Mouse (Mus musculus) liver, adult (tissue): ENCODE results near the gene Fam168a.

Experiments used
- GATA4 ChIP-seq: IDR thresholded peaks from 2 replicates; pipeline ENCODE4 v1.6.1; 2014; ENCODE audit warnings: mild to moderate bottlenecking, low read length; ENCODE audit not compliant: insufficient replicate concordance

The Fam168a gene

GRCm38 (mm10) chr7:100685061-100686030 lies 21.1 kb upstream of the Fam168a start:
- no peak for TF ChIP-seq GATA4

- no peak for TF ChIP-seq GATA4
Measured at GRCm38 (mm10) chr7:100688471-100688870, 18.0 kb upstream of the Fam168a start.

GRCm38 (mm10) chr7:100693199-100693598 lies 13.2 kb upstream of the Fam168a start:
- no peak for TF ChIP-seq GATA4

GRCm38 (mm10) chr7:100699771-100700770 lies 6.4 kb upstream of the Fam168a start:
- TF ChIP-seq GATA4: no peak

- no peak for TF ChIP-seq GATA4
Measured at GRCm38 (mm10) chr7:100706883-100707480, 547 bp downstream of the Fam168a start.

GRCm38 (mm10) chr7:100718741-100719140 lies 12.3 kb downstream of the Fam168a start:
- TF ChIP-seq GATA4: no peak

GRCm38 (mm10) chr7:100722268-100722667 lies 15.8 kb downstream of the Fam168a start:
- TF ChIP-seq GATA4: no peak

- no peak for TF ChIP-seq GATA4
Measured at GRCm38 (mm10) chr7:100723453-100724294, 17.2 kb downstream of the Fam168a start.

- TF ChIP-seq GATA4: no peak
Measured at GRCm38 (mm10) chr7:100727538-100728085, 21.2 kb downstream of the Fam168a start.

- TF ChIP-seq GATA4: no peak
Measured at GRCm38 (mm10) chr7:100729778-100730177, 23.3 kb downstream of the Fam168a start.

GRCm38 (mm10) chr7:100732341-100733050 lies 26.1 kb downstream of the Fam168a start:
- TF ChIP-seq GATA4: no peak

GRCm38 (mm10) chr7:100733051-100733813 lies 26.8 kb downstream of the Fam168a start:
- TF ChIP-seq GATA4: no peak

- no peak for TF ChIP-seq GATA4
Measured at GRCm38 (mm10) chr7:100734201-100734600, 27.8 kb downstream of the Fam168a start.

GRCm38 (mm10) chr7:100736131-100736530 lies 29.7 kb downstream of the Fam168a start:
- TF ChIP-seq GATA4: no peak
